Mouse (Mus musculus) kidney, embryonic 16.5 days (tissue): ENCODE data around the gene Gm11042. TPM values are rescaled to one million over a fixed set of nuclear protein-coding genes. Genes with fewer than 3 reads are reported as not detected.
A peak's percentile ranks its signal among the peaks of the same experiment; 100 is the strongest.

ENCODE experiments used
- ATAC-seq: fragments of 200-750 bp; cut with Nextera tagmentation; 2 replicates; pipeline ENCODE4 v1.8.0; 2017; ENCODE audit warnings: moderate TSS enrichment; ENCODE audit not compliant: low FRiP score, low TSS enrichment
- H3K27ac ChIP-seq: fragments of 300-500 bp; sonication (generic); 2 replicates; pipeline ENCODE4 v1.5.1; 2014; ENCODE audit warnings: low read length
- H3K27me3 ChIP-seq: fragments of 300-500 bp; sonication (generic); 2 replicates; pipeline ENCODE4 v1.6.1; 2014; ENCODE audit warnings: low read length, control low read depth, mixed read lengths; ENCODE audit not compliant: insufficient read depth
- H3K36me3 ChIP-seq: fragments of 300-500 bp; sonication (generic); 2 replicates; pipeline ENCODE4 v1.6.1; 2014; ENCODE audit warnings: low read length, control low read depth, mixed read lengths; ENCODE audit not compliant: insufficient read depth
- H3K4me1 ChIP-seq: fragments of 300-500 bp; sonication (generic); 2 replicates; pipeline ENCODE4 v1.6.1; 2014; ENCODE audit warnings: low read length, control low read depth, mixed read lengths; ENCODE audit not compliant: insufficient read depth
- H3K4me2 ChIP-seq: fragments of 300-500 bp; sonication (generic); replicated peaks from 2 replicates; pipeline ENCODE4 v1.6.1; 2014; ENCODE audit warnings: low read depth, low read length
- H3K4me3 ChIP-seq: fragments of 300-500 bp; sonication (generic); 2 replicates; pipeline ENCODE4 v1.5.1; 2014; ENCODE audit warnings: mild to moderate bottlenecking, low read length
- H3K9ac ChIP-seq: fragments of 300-500 bp; sonication (generic); replicated peaks from 2 replicates; pipeline ENCODE4 v1.6.1; 2014; ENCODE audit warnings: low read length
- H3K9me3 ChIP-seq: fragments of 300-500 bp; sonication (generic); 2 replicates; pipeline ENCODE4 v1.6.1; 2016; ENCODE audit warnings: low read length, control low read depth
- WGBS: fragments of 180-500 bp; shearing (Covaris S2); extraction: QIAGEN DNeasy Blood & Tissue Kit; methylation state at CpG from one replicate; pipeline ENCODE4 v1.1.7; 2014; 5-methylcytosine and 5-hydroxymethylcytosine counted together
- polyA plus RNA-seq: library from polyadenylated mRNA; unstranded; fragments of >200 nt; fragmentation: Nextera tagmentation; extraction: Ambion mirVana; gene quantifications from 2 replicates; pipeline ENCODE4 v1.2.1, GENCODE M21; 2015

Gene Gm11042
- polyA plus RNA-seq, 1 experiment from 2014 or later, result not detected

DNA sequence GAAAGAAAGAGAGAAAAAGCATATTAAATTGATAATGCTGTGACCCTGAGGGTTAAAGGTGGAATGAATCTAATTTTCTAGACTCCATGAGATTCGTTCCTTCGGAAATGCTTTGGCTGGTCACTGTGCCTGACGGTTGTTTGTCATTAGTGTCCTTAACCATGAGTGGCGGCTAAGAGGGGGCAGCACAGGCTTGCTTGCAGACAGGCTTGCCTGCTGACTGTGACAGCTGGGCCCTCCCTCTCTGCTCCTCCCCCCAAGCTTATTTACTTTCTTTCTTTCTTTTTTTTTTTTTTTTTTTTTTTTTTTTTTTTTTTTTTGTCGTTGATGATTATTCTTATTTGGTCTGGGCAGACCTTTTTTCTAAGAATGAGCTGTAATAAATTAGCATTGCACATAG, 19.8 kb downstream of the Gm11042 start:
- Histone ChIP-seq H3K27ac (no peak overlapping the region), H3K9ac (no peak overlapping the region), H3K36me3 (no peaks in the 10 kb centered on the region), H3K4me3 (no peak overlapping the region), H3K27me3 (peaks cover 4% of the 10 kb centered on the region; the same call in 1 of the 2 replicates), H3K4me1 (no peaks in the 10 kb centered on the region), H3K4me2 (no peak overlapping the region), H3K9me3 (no peaks in the 10 kb centered on the region)
- no peak for ATAC-seq
- WGBS, result 54% methylated on average over 5 of the region's 5 CpGs

DNA sequence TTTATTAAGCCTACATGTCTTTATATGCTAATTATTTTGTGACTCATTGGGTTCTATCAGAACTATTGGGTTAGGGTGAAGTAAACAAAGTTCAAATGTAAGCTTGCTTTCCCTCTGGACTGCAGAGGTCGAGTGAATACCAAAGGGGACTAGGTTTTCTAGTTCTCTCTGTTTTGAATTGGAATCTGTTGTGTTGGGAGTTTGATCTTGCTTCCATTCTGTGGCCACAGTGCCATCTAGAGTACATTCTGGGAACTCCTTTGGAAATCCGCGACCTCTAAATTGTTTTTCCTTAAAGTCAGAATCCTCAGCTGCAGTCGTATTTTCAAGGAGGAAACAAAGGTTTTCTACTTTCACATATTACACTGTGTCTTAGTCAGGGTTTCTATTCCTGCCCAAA, 22.6 kb downstream of the Gm11042 start:
- no peak overlapping the region for H3K9ac ChIP-seq
- 4% methylated on average over 4 of the region's 4 CpGs for WGBS
- H3K9me3 ChIP-seq, result no peaks in the 10 kb centered on the region
- ATAC-seq, result no peak
- no peaks in the 10 kb centered on the region for H3K4me1 ChIP-seq
- H3K36me3 ChIP-seq, result no peaks in the 10 kb centered on the region
- H3K27ac ChIP-seq, result no peak overlapping the region
- no peak overlapping the region for H3K4me3 ChIP-seq
- no peak overlapping the region for H3K4me2 ChIP-seq
- H3K27me3 ChIP-seq, result peaks cover 4% of the 10 kb centered on the region; the same call in 1 of the 2 replicates

DNA sequence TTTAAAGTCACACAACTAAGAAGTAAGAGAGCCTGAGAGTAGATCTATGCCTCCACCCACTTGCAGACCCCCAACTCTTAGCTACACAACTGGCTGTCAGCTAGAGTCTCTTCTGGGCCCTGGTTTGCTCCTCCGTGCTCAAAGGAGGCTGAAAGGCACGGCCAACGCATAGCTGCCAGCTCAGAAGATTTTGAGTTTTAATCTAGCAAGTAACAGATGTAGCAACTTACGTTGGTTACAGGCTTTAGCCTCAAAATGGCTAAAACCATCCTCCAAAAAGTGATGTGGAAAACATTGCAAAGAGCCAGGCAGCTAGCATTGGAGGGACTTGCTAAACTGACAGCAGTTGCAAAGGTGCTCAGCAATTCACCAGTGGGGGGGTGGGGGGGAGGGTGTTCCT, 25.2 kb downstream of the Gm11042 start:
- H3K27ac ChIP-seq, result no peak overlapping the region
- no peak overlapping the region for H3K4me2 ChIP-seq
- no peaks in the 10 kb centered on the region for H3K36me3 ChIP-seq
- WGBS, result 80% methylated on average over 4 of the region's 4 CpGs
- H3K9ac ChIP-seq, result no peak overlapping the region
- no peaks in the 10 kb centered on the region for H3K4me1 ChIP-seq
- ATAC-seq, result no peak
- no peak overlapping the region for H3K4me3 ChIP-seq
- H3K9me3 ChIP-seq, result no peaks in the 10 kb centered on the region
- H3K27me3 ChIP-seq, result peaks cover 7% of the 10 kb centered on the region

DNA sequence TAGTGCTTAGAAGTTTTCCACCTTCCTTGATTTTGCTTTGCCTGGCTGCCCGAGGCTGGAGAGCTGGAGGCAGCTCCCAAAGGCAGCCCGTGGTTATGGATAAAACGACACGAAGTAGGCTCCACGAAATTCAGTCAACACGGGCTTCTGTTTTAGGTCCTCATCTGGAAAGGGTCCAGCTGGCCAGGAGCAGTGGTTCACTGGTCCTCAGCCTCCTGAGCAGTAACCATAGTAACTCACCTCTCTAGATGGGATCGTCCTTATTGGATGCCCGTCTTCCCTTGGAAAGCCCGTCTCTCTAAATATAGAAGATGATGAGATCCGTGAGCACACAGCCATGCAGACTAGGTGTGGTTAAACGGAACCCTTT, 31.5 kb downstream of the Gm11042 start:
- Histone ChIP-seq H3K27me3 (peaks cover 34% of the 10 kb centered on the region), H3K9me3 (0 out of 2 replicates have a peak, but pooled peaks cover 4% of the 10 kb centered on the region), H3K27ac (no peak overlapping the region), H3K4me2 (peak overlapping the region; percentile 94), H3K4me3 (peak overlapping the region; percentile 49), H3K36me3 (no peaks in the 10 kb centered on the region), H3K4me1 (peaks cover 8% of the 10 kb centered on the region), H3K9ac (peak overlapping the region; percentile 44)
- ATAC-seq, result no peak
- 3% methylated on average over 11 of the region's 11 CpGs for WGBS

DNA sequence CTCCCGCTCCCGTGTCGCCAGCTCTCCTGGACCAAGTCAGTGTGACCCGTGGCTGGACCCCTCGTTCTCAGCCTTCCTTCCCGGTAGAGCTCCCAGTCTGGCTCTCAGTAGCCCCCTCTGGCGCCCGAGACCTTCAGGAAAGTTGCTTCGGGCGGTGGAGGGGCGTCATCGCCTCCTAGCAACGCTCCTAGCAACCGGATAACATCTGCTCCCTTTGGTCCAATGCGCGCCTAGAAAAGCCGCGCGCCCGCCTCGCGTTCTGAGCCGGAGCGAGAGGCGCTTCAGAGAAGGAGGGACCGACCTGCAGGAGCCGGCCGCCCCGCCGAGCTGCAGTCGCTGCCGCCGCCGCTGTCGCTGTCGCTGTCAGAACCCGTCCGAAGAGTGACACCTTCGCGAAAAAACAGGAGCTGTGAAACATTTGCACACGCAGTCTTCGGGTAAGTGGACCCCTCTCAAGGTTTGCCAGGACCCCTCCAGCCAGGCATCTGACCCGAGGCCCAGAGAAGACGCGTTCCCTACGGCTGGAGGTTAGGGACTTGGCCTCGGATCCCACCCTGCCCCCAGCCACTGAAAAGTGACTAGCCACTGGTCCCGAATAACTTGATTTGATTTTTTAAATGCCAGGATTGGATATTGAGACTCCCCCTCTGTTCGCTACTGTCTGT, 32.0 kb downstream of the Gm11042 start:
- Histone ChIP-seq H3K9me3 (0 out of 2 replicates have a peak, but pooled peaks cover 4% of the 10 kb centered on the region), H3K9ac (peak overlapping the region; percentile 44), H3K27ac (no peak overlapping the region), H3K4me1 (peaks cover 8% of the 10 kb centered on the region), H3K36me3 (no peaks in the 10 kb centered on the region), H3K4me2 (peak overlapping the region; percentile 94), H3K27me3 (peaks cover 34% of the 10 kb centered on the region), H3K4me3 (peak overlapping the region; percentile 49)
- WGBS, result under 1% methylated on average over 49 of the region's 49 CpGs
- ATAC-seq, result peak; percentile 96

DNA sequence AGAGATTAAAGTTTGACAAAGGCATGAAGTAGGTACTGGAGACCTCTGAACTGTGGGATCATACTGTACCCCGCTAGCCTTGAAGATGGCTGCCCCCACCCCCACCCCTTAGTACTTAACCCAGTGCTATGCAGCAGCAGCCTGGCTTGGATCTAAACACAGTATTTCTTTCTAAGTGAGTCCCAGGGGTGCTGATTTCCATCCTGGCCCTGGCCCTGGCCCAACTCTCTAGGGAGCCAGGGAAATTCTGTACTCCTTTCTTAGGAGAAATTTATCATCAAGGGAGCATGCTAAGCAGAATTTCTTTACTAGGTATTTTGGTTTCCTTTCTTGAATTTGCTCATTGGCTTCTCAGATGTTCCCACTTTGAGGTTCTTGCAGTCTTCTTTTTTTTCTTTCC, 33.3 kb downstream of the Gm11042 start:
- peaks cover 34% of the 10 kb centered on the region for H3K27me3 ChIP-seq
- H3K27ac ChIP-seq, result no peak overlapping the region
- peaks cover 8% of the 10 kb centered on the region for H3K4me1 ChIP-seq
- H3K36me3 ChIP-seq, result no peaks in the 10 kb centered on the region
- 72% methylated on average over 1 of the region's 1 CpGs for WGBS
- no peak overlapping the region for H3K4me2 ChIP-seq
- H3K9ac ChIP-seq, result no peak overlapping the region
- ATAC-seq, result no peak
- no peak overlapping the region for H3K4me3 ChIP-seq
- 0 out of 2 replicates have a peak, but pooled peaks cover 4% of the 10 kb centered on the region for H3K9me3 ChIP-seq

DNA sequence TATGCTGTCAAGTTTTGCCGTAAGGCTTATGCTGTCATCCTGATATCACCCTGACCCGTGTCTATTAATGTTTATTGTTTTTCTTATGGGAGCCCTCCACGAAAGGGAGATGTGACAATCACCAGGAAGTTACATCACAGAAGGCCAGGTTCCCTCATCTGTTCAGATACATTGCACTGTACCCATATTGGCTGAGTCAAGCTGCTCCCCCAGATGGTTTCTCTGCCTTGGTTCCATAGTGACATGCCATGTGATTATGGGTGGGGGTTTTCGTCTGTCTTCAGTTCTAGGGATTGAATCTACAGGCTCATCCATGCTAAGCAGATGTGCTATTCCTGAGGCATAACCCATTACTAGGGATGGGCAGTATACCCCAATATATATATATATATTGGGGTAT, 34.8 kb downstream of the Gm11042 start:
- Histone ChIP-seq H3K4me2 (no peak overlapping the region), H3K36me3 (no peaks in the 10 kb centered on the region), H3K9ac (no peak overlapping the region), H3K4me1 (peaks cover 8% of the 10 kb centered on the region), H3K27me3 (peaks cover 34% of the 10 kb centered on the region), H3K27ac (no peak overlapping the region), H3K4me3 (no peak overlapping the region), H3K9me3 (0 out of 2 replicates have a peak, but pooled peaks cover 4% of the 10 kb centered on the region)
- no peak for ATAC-seq
- 74% methylated on average over 4 of the region's 4 CpGs for WGBS

DNA sequence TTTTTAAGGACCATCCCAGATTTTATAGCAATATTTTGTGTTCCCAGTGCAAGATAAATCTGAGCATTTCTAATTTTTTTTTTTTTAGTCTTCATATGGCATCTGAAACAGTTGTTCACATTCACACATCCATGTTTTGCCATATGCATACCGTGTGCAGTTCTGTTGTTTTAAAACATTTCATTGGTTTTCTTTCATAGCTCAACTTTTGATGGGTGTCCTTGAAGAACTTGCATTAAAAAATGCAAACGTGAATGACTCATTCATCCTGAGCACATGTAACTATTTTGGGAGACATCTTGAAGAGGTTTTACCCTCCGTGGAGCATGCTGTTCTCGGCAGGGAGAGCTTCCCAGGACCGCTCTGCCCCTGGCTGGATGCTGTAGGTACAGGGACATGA, 38.9 kb downstream of the Gm11042 start:
- no peaks in the 10 kb centered on the region for H3K36me3 ChIP-seq
- no peak overlapping the region for H3K27ac ChIP-seq
- H3K4me1 ChIP-seq, result no peaks in the 10 kb centered on the region
- H3K27me3 ChIP-seq, result no peaks in the 10 kb centered on the region
- 0 out of 2 replicates have a peak, but pooled peaks cover 4% of the 10 kb centered on the region for H3K9me3 ChIP-seq
- 79% methylated on average over 5 of the region's 5 CpGs for WGBS
- no peak overlapping the region for H3K4me2 ChIP-seq
- no peak overlapping the region for H3K4me3 ChIP-seq
- H3K9ac ChIP-seq, result no peak overlapping the region
- no peak for ATAC-seq

DNA sequence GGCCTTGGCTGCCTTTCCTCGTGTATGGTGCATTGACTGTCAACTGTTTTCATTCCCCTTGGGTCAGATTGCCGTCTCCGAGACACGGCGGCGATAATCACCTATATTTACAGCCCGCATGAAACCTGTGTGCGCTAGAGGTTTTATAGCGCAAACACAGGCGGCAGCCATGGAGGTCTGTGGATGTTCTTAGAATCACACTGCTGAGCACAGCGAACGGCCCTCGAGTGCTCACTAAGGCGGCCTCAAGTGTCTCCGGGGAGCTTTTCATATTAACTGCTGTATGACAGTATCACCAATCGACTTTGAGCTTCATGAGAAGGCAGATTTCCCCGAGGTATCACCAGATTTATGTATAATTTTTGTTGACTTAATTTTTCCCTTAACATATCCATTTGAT, 43.6 kb downstream of the Gm11042 start:
- WGBS, result 86% methylated on average over 17 of the region's 17 CpGs
- no peaks in the 10 kb centered on the region for H3K27me3 ChIP-seq
- H3K36me3 ChIP-seq, result no peaks in the 10 kb centered on the region
- H3K9ac ChIP-seq, result no peak overlapping the region
- H3K27ac ChIP-seq, result no peak overlapping the region
- no peaks in the 10 kb centered on the region for H3K4me1 ChIP-seq
- ATAC-seq, result no peak
- H3K9me3 ChIP-seq, result no peaks in the 10 kb centered on the region
- H3K4me3 ChIP-seq, result no peak overlapping the region
- H3K4me2 ChIP-seq, result no peak overlapping the region

DNA sequence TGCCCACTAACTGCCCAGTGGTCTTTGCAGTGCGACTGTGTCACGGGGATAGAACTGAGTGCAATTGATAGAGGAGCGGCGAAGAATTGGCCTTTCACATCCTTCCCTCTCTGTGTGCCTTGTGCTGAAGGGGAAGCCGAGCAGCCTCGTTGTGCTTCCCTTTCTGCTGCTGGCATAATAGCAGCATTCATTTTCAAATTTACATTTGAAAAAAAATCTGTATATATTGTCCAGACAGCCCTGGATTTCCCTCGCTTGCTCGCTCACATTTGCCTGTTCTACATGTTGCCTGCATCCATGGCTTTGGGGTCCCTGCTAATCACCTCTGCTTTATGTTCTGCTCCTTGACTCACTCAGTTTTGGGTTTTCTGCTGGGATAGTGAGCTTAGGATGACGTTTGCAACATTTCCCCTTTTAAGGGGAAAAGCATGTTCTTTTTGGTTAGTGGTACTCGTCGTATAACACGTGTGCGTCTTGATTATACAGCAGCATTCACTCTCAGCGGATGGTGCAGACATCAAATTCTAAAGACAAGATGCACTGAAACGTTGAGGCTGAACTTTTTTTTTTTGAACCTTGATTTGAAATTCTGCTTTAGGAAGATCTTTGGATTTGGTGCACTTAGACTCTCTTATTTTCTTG, 47.4 kb downstream of the Gm11042 start:
- no peak overlapping the region for H3K4me2 ChIP-seq
- H3K27ac ChIP-seq, result no peak overlapping the region
- H3K9ac ChIP-seq, result no peak overlapping the region
- no peaks in the 10 kb centered on the region for H3K36me3 ChIP-seq
- H3K4me3 ChIP-seq, result no peak overlapping the region
- H3K4me1 ChIP-seq, result no peaks in the 10 kb centered on the region
- 89% methylated on average over 15 of the region's 15 CpGs for WGBS
- H3K27me3 ChIP-seq, result no peaks in the 10 kb centered on the region
- no peak for ATAC-seq
- H3K9me3 ChIP-seq, result no peaks in the 10 kb centered on the region
